Mouse (Mus musculus) thymus, adult 2 months (tissue): Measurements from ENCODE around the gene Cpsf3.

Experiments used
- CTCF ChIP-seq: fragments of 200-500 bp; IDR thresholded peaks from 2 replicates; pipeline ENCODE4 v1.5.1; 2012; ENCODE audit warnings: mild to moderate bottlenecking, control low read depth, low read length, moderate library complexity, borderline replicate concordance; ENCODE audit not compliant: control insufficient read depth, poor library complexity, insufficient read depth; ENCODE audit errors: extremely low read depth
- POLR2A ChIP-seq: fragments of 200-500 bp; IDR thresholded peaks from 2 replicates; pipeline ENCODE4 v1.6.1; 2012; ENCODE audit warnings: mild to moderate bottlenecking, low read length, control low read depth, moderate library complexity; ENCODE audit not compliant: control insufficient read depth, poor library complexity, insufficient read depth; ENCODE audit errors: extremely low read depth

DNA sequence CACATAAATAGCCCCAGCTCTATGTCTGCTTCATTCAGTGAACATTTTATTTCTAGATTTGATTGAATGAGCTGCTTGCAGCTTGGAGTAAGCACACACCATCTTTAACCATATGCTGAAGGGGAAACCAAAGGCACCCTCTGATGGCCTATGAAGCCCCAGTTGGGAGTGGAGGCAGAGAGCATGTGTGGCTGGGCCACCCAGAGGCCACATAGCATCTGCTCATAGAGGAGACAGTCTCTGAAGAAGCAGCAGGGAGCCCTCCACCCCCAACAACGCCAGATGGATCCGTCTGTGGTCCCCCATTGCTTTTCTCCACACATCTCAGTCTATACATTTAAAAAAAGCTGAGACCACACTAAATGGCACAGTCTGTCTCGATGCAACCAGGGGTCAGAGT is 43.2 kb upstream of the Cpsf3 start:
- TF ChIP-seq POLR2A (no peak), CTCF (no peak)
